Mouse (Mus musculus): ENCODE results near the gene Ipmk. TPM values are rescaled to one million over a fixed set of nuclear protein-coding genes. Genes with fewer than 3 reads are reported as not detected.

Gene Ipmk
- polyA plus RNA-seq, 1 experiment from 2014 or later: 10.0 TPM

GRCm38 (mm10) chr10:71476471-71477080 lies 129.0 kb downstream of the Ipmk start:
- WGBS: 72% methylated on average over 8 of the region's 8 CpGs
- H3K4me1 ChIP-seq: no peaks in the 10 kb centered on the region

GRCm38 (mm10) chr10:71477147-71477546 lies 129.6 kb downstream of the Ipmk start:
- 0 out of 2 replicates have a peak, but pooled peaks cover 3% of the 10 kb centered on the region for H3K27me3 ChIP-seq
- no peaks in the 10 kb centered on the region for H3K36me3 ChIP-seq
- no peaks in the 10 kb centered on the region for H3K9me3 ChIP-seq (replicated peaks)
- no peak overlapping the region for H3K9ac ChIP-seq
- 62% methylated on average over 4 of the region's 4 CpGs for WGBS
- no peak overlapping the region for H3K4me2 ChIP-seq (replicated peaks)
- no peak overlapping the region for H3K4me3 ChIP-seq (replicated peaks)
- H3K4me1 ChIP-seq: no peaks in the 10 kb centered on the region
- H3K27ac ChIP-seq (replicated peaks): no peak overlapping the region
- ATAC-seq (ENCODE audit: insufficient number of reproducible peaks, low FRiP score, low TSS enrichment, low read depth): no peak

More at GRCm38 (mm10) chr10:71476471-71477080, 129.0 kb downstream of the Ipmk start:
- no peak for ATAC-seq (ENCODE audit: insufficient number of reproducible peaks, low FRiP score, low TSS enrichment, low read depth)
- Histone ChIP-seq H3K4me2 (replicated peaks) (no peak overlapping the region), H3K4me3 (replicated peaks) (no peak overlapping the region), H3K36me3 (no peaks in the 10 kb centered on the region), H3K9me3 (replicated peaks) (no peaks in the 10 kb centered on the region), H3K27me3 (0 out of 2 replicates have a peak, but pooled peaks cover 3% of the 10 kb centered on the region), H3K9ac (no peak overlapping the region), H3K27ac (replicated peaks) (no peak overlapping the region)

DNA sequence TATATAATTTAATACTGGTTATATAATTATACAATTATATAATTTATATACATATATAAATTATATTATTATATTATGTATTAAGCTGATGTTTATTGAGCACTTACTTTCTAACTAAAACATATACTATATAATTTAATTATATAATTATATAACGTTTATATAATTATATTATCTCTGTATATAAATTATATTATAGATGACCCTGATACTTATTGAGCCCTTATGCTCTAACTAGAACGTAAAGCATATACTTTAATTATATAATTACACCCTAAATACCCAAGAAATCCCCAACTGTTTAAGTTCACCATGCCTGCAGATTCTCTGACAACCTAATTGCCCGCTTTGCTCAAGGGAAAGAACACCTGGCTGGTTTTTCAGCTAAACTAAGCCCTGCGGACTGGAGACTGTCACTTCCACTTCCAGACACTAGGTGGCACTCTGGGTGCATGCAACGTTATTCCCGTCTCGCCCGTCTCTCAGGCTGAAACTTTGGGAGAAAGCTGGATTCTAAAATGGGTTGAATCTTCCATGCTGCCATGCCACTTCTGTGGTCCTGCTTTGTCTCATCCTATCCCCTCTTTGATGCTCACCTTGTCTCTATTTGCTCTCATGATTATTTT lies 132.2 kb downstream of the Ipmk start:
- H3K27ac ChIP-seq (replicated peaks): no peak overlapping the region
- no peak for ATAC-seq (ENCODE audit: insufficient number of reproducible peaks, low FRiP score, low TSS enrichment, low read depth)
- no peak overlapping the region for H3K4me3 ChIP-seq (replicated peaks)
- H3K4me2 ChIP-seq (replicated peaks): no peak overlapping the region
- no peak overlapping the region for H3K9ac ChIP-seq
- H3K9me3 ChIP-seq (replicated peaks): no peaks in the 10 kb centered on the region
- no peaks in the 10 kb centered on the region for H3K36me3 ChIP-seq
- 0 out of 2 replicates have a peak, but pooled peaks cover 3% of the 10 kb centered on the region for H3K27me3 ChIP-seq
- 6% methylated on average over 8 of the region's 8 CpGs for WGBS
- H3K4me1 ChIP-seq: no peaks in the 10 kb centered on the region

Other genes with a start within 250 kb of the Ipmk start
- gene Bicc1, start 188.1 kb upstream of the Ipmk start, polyA plus RNA-seq (2015; fragmentation: Nextera tagmentation; extraction: Ambion mirVana): 37.5 and 40.8 TPM in 2 replicates
- 56.6 and 61.6 TPM in 2 replicates for gene Tfam, start 109.5 kb upstream of the Ipmk start, polyA plus RNA-seq (2015; fragmentation: Nextera tagmentation; extraction: Ambion mirVana)
- 54.9 and 61.5 TPM in 2 replicates for gene Ube2d1, start 62.5 kb upstream of the Ipmk start, polyA plus RNA-seq (2015; fragmentation: Nextera tagmentation; extraction: Ambion mirVana)
- gene Cisd1, start 2.8 kb upstream of the Ipmk start, polyA plus RNA-seq (2015; fragmentation: Nextera tagmentation; extraction: Ambion mirVana): 90.8 and 93.9 TPM in 2 replicates

All from embryonic facial prominence, embryonic 15.5 days (tissue).